Mouse (Mus musculus) cerebellum, adult 9-11 months (tissue): ENCODE measurements around the gene Gm6034.
"Not testable (repeated sequence)": the region's sequence is repeated elsewhere in the genome, so short reads cannot be mapped to it uniquely, and the experiment has no call there.

Experiments
- DNase-seq: peaks from one replicate; pipeline ENCODE4 v3.0.0; 2022

Gm6034 gene

GRCm38 (mm10) chr17:36023710-36024654 lies 18.8 kb upstream of the Gm6034 start:
- DNase-seq = no peak

GRCm38 (mm10) chr17:36025197-36025596 lies 17.6 kb upstream of the Gm6034 start:
- DNase-seq = no peak

DNA sequence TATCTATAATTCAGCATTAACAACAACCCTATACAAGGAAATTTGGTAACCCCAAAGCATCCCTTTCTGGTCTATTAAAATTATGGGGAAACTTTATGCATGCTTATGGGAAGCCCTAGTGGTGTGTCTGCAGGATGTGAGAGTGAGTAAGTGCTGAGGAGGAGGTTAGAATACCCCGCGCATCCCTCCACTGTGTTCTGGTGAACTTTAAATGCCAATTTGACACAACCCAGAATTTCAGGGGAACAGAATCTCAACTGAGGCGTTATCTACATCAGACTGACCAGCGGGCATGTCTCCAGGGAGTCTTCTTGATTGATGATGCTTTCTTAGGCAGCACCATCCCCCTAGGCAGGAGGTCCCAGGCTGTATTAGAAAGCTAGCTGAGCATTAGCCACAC lies 16.9 kb upstream of the Gm6034 start:
- DNase-seq = no peak

GRCm38 (mm10) chr17:36027663-36028062 lies 15.1 kb upstream of the Gm6034 start:
- no peak for DNase-seq

DNA sequence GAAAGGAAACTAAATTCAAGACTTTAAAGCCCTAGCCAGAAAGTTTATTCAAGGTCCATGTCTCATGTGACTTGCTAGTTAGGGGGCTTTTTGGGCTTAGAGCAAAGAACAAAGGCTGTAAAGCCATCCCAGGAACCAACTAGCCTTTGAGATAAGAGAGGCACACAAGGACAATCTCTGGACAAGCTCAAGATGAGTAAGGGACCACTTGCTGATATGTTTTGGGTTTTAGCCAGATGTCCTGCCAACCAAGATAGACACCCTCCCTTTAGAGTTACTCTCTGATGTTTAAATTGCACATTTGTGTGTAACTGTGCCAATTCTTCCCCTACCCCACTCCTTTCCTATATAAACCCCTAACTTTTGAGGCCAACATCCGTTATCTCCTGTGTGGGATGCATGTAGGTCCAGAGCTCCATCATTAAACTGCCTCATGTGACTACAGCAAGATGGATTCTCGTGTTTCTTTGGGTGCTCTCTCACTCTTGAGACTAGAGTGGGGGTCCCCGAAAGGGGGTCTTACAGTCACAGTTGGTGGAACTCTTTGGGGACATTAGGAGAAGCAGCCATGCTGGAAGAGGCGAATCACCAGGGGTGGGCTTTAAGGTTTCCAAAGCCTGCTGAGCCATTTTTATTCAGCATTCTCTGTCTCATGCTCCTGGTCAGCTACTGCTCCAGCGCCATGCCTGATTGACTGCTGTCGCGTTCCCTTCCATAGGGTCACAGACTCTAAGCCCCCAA lies 13.7 kb upstream of the Gm6034 start:
- no peak for DNase-seq

GRCm38 (mm10) chr17:36030046-36030702 lies 12.6 kb upstream of the Gm6034 start:
- DNase-seq = not testable (repeated sequence)

DNA sequence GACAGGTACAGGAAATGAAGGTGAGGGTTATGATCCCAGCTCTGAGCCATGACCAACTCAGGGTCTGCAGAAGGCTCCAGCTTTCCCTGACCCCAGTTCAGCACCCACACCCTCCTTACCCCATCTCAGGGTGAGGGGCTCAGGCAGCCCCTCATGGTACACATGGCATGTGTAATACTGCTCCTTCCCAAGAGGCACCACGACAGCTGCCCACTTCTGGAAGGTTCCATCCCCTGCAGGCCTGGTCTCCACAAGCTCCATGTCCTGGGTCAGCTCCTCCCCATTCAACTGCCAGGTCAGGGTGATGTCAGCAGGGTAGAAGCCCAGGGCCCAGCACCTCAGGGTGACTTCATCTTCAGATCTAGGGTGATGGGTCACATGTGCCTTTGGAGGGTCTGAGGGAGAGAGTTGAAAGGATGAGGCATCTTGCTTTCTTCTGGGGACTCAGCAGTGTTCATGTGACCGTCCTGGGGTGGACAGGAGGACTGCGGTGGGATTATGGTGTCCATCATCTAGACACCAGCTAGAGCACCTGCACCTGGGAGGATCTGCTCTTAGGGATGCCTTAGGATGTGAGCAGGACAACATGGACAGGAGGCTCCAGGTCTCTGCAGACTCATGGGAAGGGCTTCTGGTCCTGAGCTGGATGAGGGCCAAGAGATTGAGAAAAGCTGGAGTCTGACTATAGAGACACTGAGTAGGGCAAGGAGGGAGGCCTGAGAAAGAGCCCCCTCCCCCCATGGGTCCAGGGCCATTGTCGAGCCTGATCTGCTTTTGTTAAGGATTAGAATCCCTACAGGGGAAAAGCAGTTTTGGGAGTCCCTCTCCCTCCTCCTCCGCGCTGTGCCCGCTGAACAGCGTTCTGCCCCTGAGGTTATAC lies 11.8 kb upstream of the Gm6034 start:
- peak; percentile 47 for DNase-seq

GRCm38 (mm10) chr17:36031583-36032331 lies 11.0 kb upstream of the Gm6034 start:
- DNase-seq = peak; percentile 52

DNA sequence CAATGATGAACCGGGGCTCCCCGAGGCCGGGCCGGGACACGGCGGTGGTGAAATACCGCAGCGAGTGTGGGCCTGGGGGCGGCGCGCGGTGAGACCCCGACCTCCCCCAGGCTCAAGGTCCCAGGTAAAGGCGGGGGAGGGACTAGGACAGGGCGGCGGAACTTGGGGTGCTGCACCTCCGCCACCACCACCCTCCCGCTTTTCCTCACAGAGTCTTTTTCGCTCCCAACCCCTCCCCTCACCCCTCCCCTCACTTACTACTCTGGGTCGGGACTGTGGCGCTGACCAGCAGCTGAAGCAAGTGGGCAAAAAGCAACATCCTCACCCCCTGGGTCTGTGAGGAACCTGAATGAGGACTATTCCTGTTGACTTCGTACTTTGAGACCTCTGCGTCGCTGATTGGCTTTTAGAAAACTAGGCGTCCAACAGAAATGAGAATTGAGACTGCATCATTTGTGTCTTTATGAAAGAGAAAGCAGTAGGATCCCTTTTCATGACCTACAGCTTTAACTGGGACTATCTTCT lies 10.3 kb upstream of the Gm6034 start, which contains the start of gene H2-T23:
Gene H2-T23, minus strand, starts transcription at position 505 of the 525 bp plus-strand sequence.
- not testable (repeated sequence) for DNase-seq

- not testable (repeated sequence) for DNase-seq
Observed at GRCm38 (mm10) chr17:36034524-36034923, 8.2 kb upstream of the Gm6034 start.

DNA sequence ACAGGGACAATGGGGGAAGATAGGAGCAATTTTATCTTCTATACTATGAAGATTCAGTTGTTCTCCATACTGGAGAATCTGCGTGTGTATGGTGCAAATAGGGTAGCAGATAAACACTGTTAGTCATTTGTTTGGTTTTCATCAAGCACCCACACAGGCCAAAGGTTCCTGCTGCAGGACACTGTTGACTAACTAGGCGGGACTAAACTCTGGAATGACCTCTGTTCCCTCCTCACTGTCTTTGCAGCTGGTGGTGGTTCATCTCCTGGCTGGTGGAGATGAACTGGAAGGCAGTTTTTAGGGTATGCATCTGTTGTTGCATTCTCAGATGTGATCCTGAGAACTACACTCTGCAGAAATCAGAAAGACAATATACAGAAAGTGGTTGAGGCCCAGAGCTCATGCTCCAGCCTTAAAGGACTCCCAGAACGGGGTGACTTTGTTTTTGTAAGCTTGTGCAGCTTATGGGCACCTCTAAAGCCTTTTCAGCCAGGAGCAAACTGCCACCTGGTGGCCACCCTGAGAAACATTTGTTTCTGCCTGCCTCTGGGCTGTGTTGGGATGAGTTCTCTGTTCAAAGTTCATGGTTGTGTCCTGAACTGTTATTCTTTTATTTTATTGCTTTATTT lies 7.6 kb upstream of the Gm6034 start:
- DNase-seq = peak; percentile 52

DNA sequence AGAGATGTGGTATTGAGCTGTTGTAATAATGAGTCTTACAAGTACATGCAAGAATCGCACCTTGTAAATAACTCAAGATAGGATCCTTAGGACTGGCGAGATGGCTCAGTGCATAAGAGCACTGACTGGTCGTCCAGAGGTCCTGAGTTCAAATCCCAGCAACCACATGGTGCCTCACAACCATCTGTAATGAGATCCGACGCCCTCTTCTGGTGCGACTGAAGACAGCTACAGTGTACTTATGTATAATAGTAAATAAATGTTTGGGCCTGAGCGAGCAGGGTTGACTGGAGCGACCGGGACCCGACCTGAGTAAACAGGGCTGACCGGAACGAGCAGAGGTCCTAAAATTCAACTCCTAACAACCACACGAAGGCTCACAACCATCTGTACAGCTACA lies 6.6 kb upstream of the Gm6034 start:
- DNase-seq = not testable (repeated sequence)

GRCm38 (mm10) chr17:36040604-36041003 lies 2.2 kb upstream of the Gm6034 start:
- not testable (repeated sequence) for DNase-seq

- DNase-seq = not testable (repeated sequence)
Observed at GRCm38 (mm10) chr17:36042055-36042454, 706 bp upstream of the Gm6034 start.

- no peak for DNase-seq
Observed at GRCm38 (mm10) chr17:36043286-36043685, 525 bp downstream of the Gm6034 start.

- not testable (repeated sequence) for DNase-seq
Observed at GRCm38 (mm10) chr17:36057927-36058326, 15.2 kb downstream of the Gm6034 start.

- DNase-seq = not testable (repeated sequence)
Observed at GRCm38 (mm10) chr17:36058362-36058761, 15.6 kb downstream of the Gm6034 start, which contains the start of gene Gm11127. Gene Gm11127 (minus strand): TSS chr17:36058371.

- DNase-seq = peak; percentile 55
Observed at GRCm38 (mm10) chr17:36060829-36061228, 18.1 kb downstream of the Gm6034 start.

DNA sequence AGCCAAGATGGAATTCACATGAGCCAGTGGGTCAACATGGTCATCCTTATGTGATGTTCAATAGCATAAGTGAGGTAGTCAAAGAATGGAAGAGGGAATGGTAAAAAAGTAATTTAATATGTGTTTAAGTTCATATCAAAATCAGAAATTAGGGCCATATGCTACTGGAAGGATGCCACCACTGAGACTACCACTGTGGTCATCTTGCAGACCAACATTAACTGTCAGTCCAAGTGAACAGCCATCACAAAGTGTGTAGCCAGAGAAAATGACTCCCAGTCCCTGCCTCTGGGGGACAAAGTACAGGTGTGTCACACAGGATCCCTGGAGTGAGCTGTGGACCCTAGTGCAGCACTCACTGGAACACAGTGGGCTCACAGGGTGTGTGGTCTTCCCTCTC lies 39.1 kb downstream of the Gm6034 start:
- not testable (repeated sequence) for DNase-seq

DNA sequence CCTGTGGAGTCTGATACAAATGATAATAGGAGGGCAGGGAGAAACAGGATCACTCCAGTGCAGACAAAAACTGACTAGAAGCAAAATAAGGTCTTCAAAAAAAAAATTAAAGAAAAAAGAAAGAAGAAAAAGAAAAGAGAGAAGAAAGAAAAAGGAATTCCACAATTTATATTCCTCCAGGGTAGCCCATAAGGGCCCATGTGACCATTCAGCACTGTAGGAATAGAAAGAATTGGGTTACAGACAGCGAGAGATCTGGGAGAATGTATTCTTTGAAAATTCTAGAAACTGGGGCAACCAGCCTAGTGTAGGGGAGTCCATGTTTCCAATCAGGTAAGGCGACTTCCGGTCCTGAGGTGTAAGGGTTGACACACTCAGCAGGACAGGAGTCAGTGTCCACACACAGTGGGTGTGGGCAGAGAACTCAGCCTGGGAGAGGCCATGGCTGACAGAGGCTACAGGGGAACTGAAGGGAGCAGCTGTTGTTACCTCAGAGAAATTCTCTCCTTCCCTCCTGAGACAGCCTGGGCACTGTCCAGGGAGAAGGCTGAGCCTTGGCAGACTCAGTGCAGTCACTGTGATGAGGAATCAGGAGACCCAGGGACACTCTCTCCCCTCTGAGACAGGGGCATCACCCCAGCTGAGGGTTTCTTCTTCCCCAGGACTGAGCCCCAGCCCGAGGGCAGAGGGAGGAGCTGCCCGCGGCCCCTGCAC lies 39.9 kb downstream of the Gm6034 start:
- DNase-seq = not testable (repeated sequence)
